Mouse (Mus musculus): ENCODE results near the gene Dtnb.

The Dtnb gene

GRCm38 (mm10) chr12:3773643-3774042 lies 201.5 kb downstream of the Dtnb start:
- no peak for DNase-seq (ENCODE audit: low spot score in 2 of 2)

GRCm38 (mm10) chr12:3776015-3776414 lies 203.8 kb downstream of the Dtnb start:
- DNase-seq (ENCODE audit: low spot score in 2 of 2): no peak

- no peak for DNase-seq (ENCODE audit: low spot score in 2 of 2)
Observed at GRCm38 (mm10) chr12:3777682-3778081, 205.5 kb downstream of the Dtnb start.

- DNase-seq (ENCODE audit: low spot score in 2 of 2): no peak
Observed at GRCm38 (mm10) chr12:3778286-3778685, 206.1 kb downstream of the Dtnb start.

- no peak for DNase-seq (ENCODE audit: low spot score in 2 of 2)
Observed at GRCm38 (mm10) chr12:3779639-3780038, 207.5 kb downstream of the Dtnb start.

GRCm38 (mm10) chr12:3780405-3780891 lies 208.3 kb downstream of the Dtnb start:
- peak in 1 of 2 experiments; percentile 25 for DNase-seq (ENCODE audit: low spot score in 2 of 2)

- DNase-seq (ENCODE audit: low spot score in 2 of 2): peak in 1 of 2 experiments; percentile 24
Observed at GRCm38 (mm10) chr12:3780931-3781471, 208.8 kb downstream of the Dtnb start.

- peak; percentile 86 to 89 for DNase-seq (ENCODE audit: low spot score in 2 of 2)
Observed at GRCm38 (mm10) chr12:3781482-3781881, 209.3 kb downstream of the Dtnb start.

- no peak for DNase-seq (ENCODE audit: low spot score in 2 of 2)
Observed at GRCm38 (mm10) chr12:3783196-3783825, 211.1 kb downstream of the Dtnb start.

- peak in 1 of 2 experiments; percentile 39 for DNase-seq (ENCODE audit: low spot score in 2 of 2)
Observed at GRCm38 (mm10) chr12:3784258-3784657, 212.1 kb downstream of the Dtnb start.

GRCm38 (mm10) chr12:3784729-3785128 lies 212.5 kb downstream of the Dtnb start:
- no peak for DNase-seq (ENCODE audit: low spot score in 2 of 2)

- DNase-seq (ENCODE audit: low spot score in 2 of 2): no peak
Observed at GRCm38 (mm10) chr12:3787041-3787440, 214.9 kb downstream of the Dtnb start.

GRCm38 (mm10) chr12:3787541-3787940 lies 215.4 kb downstream of the Dtnb start:
- peak in 1 of 2 experiments; percentile 51 for DNase-seq (ENCODE audit: low spot score in 2 of 2)

- no peak for DNase-seq (ENCODE audit: low spot score in 2 of 2)
Observed at GRCm38 (mm10) chr12:3788421-3789051, 216.4 kb downstream of the Dtnb start.

- no peak for DNase-seq (ENCODE audit: low spot score in 2 of 2)
Observed at GRCm38 (mm10) chr12:3789626-3790185, 217.5 kb downstream of the Dtnb start.

- DNase-seq (ENCODE audit: low spot score in 2 of 2): no peak
Observed at GRCm38 (mm10) chr12:3791257-3791656, 219.1 kb downstream of the Dtnb start.

- peak; percentile 97 for DNase-seq (ENCODE audit: low spot score in 2 of 2)
Observed at GRCm38 (mm10) chr12:3791732-3792131, 219.6 kb downstream of the Dtnb start.

GRCm38 (mm10) chr12:3792248-3792647 lies 220.1 kb downstream of the Dtnb start:
- no peak for DNase-seq (ENCODE audit: low spot score in 2 of 2)

- no peak for DNase-seq (ENCODE audit: low spot score in 2 of 2)
Observed at GRCm38 (mm10) chr12:3795569-3795968, 223.4 kb downstream of the Dtnb start.

GRCm38 (mm10) chr12:3799551-3799950 lies 227.4 kb downstream of the Dtnb start:
- no peak for DNase-seq (ENCODE audit: low spot score in 2 of 2)

- no peak for DNase-seq (ENCODE audit: low spot score in 2 of 2)
Observed at GRCm38 (mm10) chr12:3805852-3806251, 233.7 kb downstream of the Dtnb start, which contains the start of gene Dnmt3a. TSS of gene Dnmt3a (plus strand) at chr12:3806007.

- DNase-seq (ENCODE audit: low spot score in 2 of 2): peak; percentile 65 to 83
Observed at GRCm38 (mm10) chr12:3806271-3806684, 234.1 kb downstream of the Dtnb start.
